Mouse (Mus musculus) olfactory bulb, adult 2 months (tissue): Measurements from ENCODE around the gene Zswim1. TPM values are rescaled to one million over a fixed set of nuclear protein-coding genes. Genes with fewer than 3 reads are reported as not detected.
"Not testable (repeated sequence)": the region's sequence is repeated elsewhere in the genome, so short reads cannot be mapped to it uniquely, and the experiment has no call there.

Experiments used
- H3K27ac ChIP-seq: fragments of 200-500 bp; 2 replicates; pipeline ENCODE4 v1.5.1; 2012; ENCODE audit warnings: low read depth, low read length; ENCODE audit not compliant: insufficient read depth
- H3K4me1 ChIP-seq: fragments of 200-500 bp; 2 replicates; pipeline ENCODE4 v1.6.1; 2012; ENCODE audit warnings: low read length; ENCODE audit not compliant: control insufficient read depth, insufficient read depth
- H3K4me3 ChIP-seq: fragments of 200-500 bp; 2 replicates; pipeline ENCODE4 v1.5.1; 2012; ENCODE audit warnings: mild to moderate bottlenecking, low read depth, low read length, moderate library complexity; ENCODE audit not compliant: insufficient read depth
- CTCF ChIP-seq: fragments of 200-500 bp; IDR thresholded peaks from 2 replicates; pipeline ENCODE4 v1.5.1; 2012; ENCODE audit warnings: low read depth, mild to moderate bottlenecking, low read length, moderate library complexity; ENCODE audit not compliant: insufficient read depth
- POLR2A ChIP-seq: fragments of 200-500 bp; IDR thresholded peaks from 2 replicates; pipeline ENCODE4 v1.6.1; 2012; ENCODE audit warnings: mild to moderate bottlenecking, low read depth, low read length, moderate library complexity; ENCODE audit not compliant: insufficient read depth
- WGBS: fragments of 180-500 bp; shearing (Covaris S2); methylation state at CpG from one replicate; pipeline ENCODE4 v1.1.7; 2018; 5-methylcytosine and 5-hydroxymethylcytosine counted together
- polyA plus RNA-seq: library from polyadenylated mRNA; stranded (reverse); fragments of >200 nt; gene quantifications from 2 replicates; pipeline ENCODE4 v1.2.4, GENCODE M21; 2012; ENCODE audit warnings: low replicate concordance; ENCODE audit not compliant: missing spikeins, insufficient read depth, insufficient read length

Zswim1 gene
- polyA plus RNA-seq, 1 experiment: not detected

DNA sequence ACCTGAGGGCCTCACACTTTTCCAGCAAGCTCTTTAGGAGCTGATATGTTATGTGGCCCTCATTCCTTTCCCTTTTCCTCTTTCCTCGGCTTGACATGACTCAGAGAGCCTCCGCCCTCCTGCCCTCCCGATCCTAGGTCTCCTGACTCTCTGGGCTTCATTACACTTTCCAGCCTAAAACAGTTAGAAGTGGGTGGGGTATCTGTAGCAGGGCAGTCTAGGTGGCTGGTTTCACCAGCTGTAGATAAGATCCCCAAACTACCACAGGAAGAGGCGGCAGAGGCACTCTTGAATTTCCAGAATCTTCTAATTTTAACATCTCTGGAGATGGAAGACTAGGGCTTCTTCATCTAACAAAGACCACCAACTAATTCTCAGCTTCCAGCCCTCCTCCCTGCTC, 42.1 kb downstream of the Zswim1 start:
- Histone ChIP-seq H3K4me1 (peaks cover 4% of the 10 kb centered on the region; the same call in 1 of the 2 replicates), H3K4me3 (no peak overlapping the region), H3K27ac (no peak overlapping the region)
- TF ChIP-seq CTCF (no peak), POLR2A (no peak)
- WGBS: 73% methylated on average over 4 of the region's 4 CpGs

DNA sequence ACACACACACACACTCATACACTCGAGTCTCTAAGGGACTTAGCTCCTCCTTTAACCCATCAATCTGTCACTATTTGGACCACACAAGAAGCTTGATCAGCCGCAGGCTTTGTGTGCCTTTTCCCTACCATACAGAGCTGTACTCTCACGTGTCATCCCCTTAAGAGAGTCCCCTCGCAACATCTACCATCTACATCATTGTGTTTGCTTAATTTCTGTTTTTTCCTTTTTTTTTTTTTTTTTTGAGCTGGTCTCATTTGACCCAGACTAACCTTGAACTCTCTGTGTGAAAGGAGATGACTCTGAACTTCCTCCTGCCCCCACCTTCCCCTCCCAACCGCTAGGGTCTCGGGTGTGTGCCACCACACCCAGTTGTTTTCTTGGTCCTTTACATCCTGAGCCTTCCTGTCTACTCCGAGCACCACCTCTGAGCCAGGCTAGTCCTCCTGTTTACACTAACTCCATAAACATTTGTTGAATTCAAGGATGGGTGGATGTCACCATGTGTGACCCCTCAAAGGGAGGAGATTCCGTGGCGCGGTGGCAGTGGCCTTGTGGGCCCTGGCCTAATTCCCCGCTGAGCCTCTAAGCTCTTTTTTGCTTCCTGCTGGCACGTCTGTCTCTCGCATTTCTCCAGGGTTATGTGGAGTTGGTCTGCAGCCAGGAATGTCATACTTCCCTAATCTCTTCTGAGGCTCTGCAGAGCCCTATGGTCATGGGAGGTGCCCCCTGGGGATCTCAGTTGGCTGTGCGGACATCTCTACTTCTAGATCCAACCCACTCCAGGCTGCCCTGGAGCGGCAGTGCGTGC, 44.5 kb downstream of the Zswim1 start:
- 63% methylated on average over 16 of the region's 16 CpGs for WGBS
- TF ChIP-seq CTCF (no peak), POLR2A (no peak)
- Histone ChIP-seq H3K4me3 (no peak overlapping the region), H3K27ac (no peak overlapping the region), H3K4me1 (peaks cover 4% of the 10 kb centered on the region; the same call in 1 of the 2 replicates)

DNA sequence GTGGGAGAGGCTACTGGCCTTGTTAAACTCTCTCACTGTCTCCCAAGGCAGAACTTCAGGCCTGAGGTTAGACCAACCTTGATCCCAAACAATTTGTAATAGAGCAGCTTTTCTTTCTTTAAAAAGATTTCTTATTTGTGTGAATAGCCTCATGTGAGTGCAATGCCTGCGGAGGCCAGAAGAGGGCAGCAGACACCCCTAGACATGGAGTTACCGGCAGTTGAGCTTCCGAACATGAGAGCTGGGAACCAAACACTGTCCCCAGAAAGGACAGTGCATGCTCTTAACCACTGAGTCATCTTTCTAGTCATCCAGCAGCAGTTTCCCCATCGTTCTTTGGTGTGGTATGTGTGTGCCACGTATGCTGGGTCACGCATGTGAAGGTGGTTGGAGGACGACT, 45.1 kb downstream of the Zswim1 start:
- H3K27ac ChIP-seq: no peak overlapping the region
- TF ChIP-seq POLR2A: no peak
- TF ChIP-seq CTCF: peak; percentile 49; the same call in 1 of the 2 replicates
- 92% methylated on average over 7 of the region's 7 CpGs for WGBS
- H3K4me1 ChIP-seq: no peaks in the 10 kb centered on the region
- no peak overlapping the region for H3K4me3 ChIP-seq

DNA sequence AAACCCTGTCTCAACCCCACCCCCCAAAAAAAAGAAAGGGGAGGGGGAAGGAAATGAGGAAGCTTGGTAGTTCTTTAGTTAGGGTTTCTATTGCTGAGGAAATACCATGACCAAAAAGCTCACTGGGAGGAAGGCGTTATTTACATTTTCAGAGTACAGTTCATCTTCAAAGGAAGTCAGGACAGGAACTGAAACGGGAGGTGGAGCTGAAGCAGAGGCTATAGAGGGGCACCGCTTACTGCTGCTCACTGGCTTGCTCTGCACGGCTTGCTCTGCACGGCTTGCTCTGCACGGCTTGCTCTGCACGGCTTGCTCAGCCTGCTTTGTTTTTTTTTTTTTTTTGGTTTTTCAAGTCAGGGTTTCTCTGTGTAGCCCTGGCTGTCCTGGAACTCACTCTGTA, 46.0 kb downstream of the Zswim1 start:
- Histone ChIP-seq H3K27ac (no peak overlapping the region), H3K4me3 (no peak overlapping the region), H3K4me1 (no peaks in the 10 kb centered on the region)
- no peak for TF ChIP-seq POLR2A
- TF ChIP-seq CTCF: no peak
- WGBS: 82% methylated on average over 7 of the region's 7 CpGs

DNA sequence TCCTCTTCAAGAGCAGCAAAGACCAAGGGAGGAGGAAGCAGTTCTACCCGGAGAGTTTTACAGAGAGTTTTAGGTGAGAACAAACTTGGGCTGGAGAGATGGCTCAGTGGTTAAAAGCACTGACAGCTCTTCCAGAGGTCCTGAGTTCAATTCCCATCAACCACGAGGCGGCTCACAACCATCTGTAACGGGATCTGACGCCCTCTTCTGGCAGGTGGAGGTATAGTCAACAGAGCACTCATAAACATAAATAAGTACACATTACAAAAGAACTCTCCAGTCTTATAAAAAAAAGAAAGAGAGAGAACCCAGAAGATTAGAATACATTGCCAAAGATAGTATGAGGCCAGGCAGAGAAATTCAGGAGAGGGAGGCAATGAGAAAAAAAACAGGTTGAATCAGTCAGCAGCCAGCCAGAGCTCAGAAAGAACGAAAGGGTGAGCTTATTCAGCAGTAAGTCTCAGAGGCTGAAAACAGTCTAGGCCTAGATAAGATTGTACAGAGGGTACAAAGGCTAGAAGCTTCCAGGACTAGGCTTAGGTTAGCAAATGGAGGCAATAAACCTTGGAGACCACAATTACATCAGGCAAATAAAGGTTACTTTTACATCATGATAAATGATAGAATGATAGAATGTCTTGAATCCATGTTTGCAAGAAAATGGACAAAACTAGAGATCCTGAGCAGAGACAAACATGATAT, 49.3 kb downstream of the Zswim1 start:
- Histone ChIP-seq H3K4me1 (no peaks in the 10 kb centered on the region), H3K27ac (no peak overlapping the region), H3K4me3 (no peak overlapping the region)
- no peak for TF ChIP-seq POLR2A
- no peak for TF ChIP-seq CTCF
- 47% methylated on average over 6 of the region's 6 CpGs for WGBS

DNA sequence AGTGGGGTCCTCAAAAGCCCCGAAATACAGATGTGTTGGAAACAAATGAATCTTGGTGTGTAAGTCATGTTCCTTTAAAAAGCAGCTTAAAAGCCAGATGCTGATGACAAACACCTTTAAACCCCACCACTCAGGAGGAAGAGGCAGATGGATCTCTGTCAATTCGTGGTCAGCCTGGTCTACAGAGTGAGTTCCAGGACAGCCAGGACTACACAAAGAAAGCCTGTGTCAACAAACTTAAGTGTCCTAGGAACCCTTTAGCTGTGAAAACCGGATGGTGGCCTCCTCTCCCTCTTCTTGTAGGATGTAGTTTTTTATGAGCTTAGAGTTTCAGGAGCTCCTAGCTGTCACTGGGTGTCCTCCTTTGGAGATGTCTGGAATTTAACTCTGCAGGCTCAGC, 51.1 kb downstream of the Zswim1 start:
- 70% methylated on average over 3 of the region's 3 CpGs for WGBS
- peaks cover 5% of the 10 kb centered on the region for H3K4me1 ChIP-seq
- no peak overlapping the region for H3K4me3 ChIP-seq
- no peak for TF ChIP-seq POLR2A
- H3K27ac ChIP-seq: no peak overlapping the region

DNA sequence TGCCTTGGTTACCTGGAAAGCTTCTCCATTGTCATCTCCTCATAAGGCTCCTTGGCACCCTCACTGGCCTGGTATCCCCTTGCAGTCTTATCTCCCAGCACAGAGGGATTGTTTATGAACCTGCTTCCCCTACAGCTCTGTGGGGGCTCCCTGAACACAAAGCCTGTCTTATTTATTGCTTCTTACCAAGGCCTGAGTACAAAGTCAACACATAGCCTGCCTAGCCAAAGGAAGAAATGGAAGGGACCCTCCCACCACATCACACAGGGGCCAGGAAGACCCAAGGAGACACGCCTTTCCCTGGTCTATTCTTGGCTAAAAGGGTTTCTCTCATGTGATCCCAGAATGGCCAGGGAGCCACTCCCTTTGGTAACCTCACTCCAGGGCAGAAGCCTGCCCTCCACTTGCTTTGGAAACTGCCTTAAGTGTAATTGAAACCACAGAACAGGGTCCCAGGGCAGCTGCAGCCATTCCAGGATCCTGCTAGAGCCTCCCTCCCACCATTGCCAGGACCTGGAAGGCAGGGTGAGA, 51.8 kb downstream of the Zswim1 start:
- Histone ChIP-seq H3K4me1 (peaks cover 8% of the 10 kb centered on the region), H3K4me3 (no peak overlapping the region), H3K27ac (no peak overlapping the region)
- TF ChIP-seq POLR2A (no peak), CTCF (no peak)
- whole genome bisulfite sequencing: 50% methylated on average over 1 of the region's 1 CpGs

DNA sequence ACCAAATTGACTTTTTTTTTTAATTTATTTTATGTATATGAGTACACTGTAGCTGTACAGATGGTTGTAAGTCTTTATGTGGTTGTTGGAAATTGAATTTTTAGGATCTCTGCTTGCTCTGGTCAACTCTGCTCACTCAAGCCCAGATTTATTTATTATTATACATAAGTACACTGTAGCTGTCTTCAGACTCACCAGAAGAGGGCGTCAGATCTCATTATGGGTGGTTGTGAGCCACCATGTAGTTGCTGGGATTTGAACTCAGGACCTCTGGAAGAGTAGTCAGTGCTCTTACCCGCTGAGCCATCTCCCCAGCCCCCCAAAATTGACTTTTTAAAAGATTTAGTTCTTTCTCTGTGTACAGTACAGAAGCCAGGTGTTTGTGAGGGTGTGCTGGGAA, 53.2 kb downstream of the Zswim1 start:
- not testable (repeated sequence) for H3K27ac ChIP-seq, H3K4me3 ChIP-seq, H3K4me1 ChIP-seq
- 40% methylated on average over 2 of the region's 2 CpGs for WGBS

Other genes starting within 250 kb of the Zswim1 start
- not detected in 2 replicates for gene Spint3, start 249.2 kb upstream of the Zswim1 start, polyA plus RNA-seq
- not detected in 2 replicates for gene Wfdc6a, start 237.2 kb upstream of the Zswim1 start, polyA plus RNA-seq
- not detected in 2 replicates for gene Eppin, start 229.1 kb upstream of the Zswim1 start, polyA plus RNA-seq
- gene Wfdc6b, start 209.2 kb upstream of the Zswim1 start, polyA plus RNA-seq: not detected in 2 replicates
- gene Wfdc8, start 209.1 kb upstream of the Zswim1 start, polyA plus RNA-seq: not detected in 2 replicates
- not detected in 2 replicates for gene Wfdc16, start 183.9 kb upstream of the Zswim1 start, polyA plus RNA-seq
- gene Wfdc10, start 166.6 kb upstream of the Zswim1 start, polyA plus RNA-seq: not detected in 2 replicates
- not detected in 2 replicates for gene Wfdc9, start 166.1 kb upstream of the Zswim1 start, polyA plus RNA-seq
- not detected in 2 replicates for gene Wfdc11, start 148.6 kb upstream of the Zswim1 start, polyA plus RNA-seq
- gene Wfdc13, start 137.6 kb upstream of the Zswim1 start, polyA plus RNA-seq: not detected in 2 replicates
- gene Spint4, start 124.2 kb upstream of the Zswim1 start, polyA plus RNA-seq: not detected in 2 replicates
- not detected in 2 replicates for gene Spint5, start 107.4 kb upstream of the Zswim1 start, polyA plus RNA-seq
- gene Wfdc3, start 76.8 kb upstream of the Zswim1 start, polyA plus RNA-seq: not detected in 2 replicates
- not detected in 2 replicates for gene Dnttip1, start 76.7 kb upstream of the Zswim1 start, polyA plus RNA-seq
- gene Ube2c, start 52.8 kb upstream of the Zswim1 start, polyA plus RNA-seq: not detected in 2 replicates
- gene Tnnc2, start 42.7 kb upstream of the Zswim1 start, polyA plus RNA-seq: not detected in 2 replicates
- not detected in 2 replicates for gene Snx21, start 36.9 kb upstream of the Zswim1 start, polyA plus RNA-seq
- not detected in 2 replicates for gene Acot8, start 17.8 kb upstream of the Zswim1 start, polyA plus RNA-seq
- gene Zswim3, start 17.6 kb upstream of the Zswim1 start, polyA plus RNA-seq: not detected in 2 replicates
- gene Spata25, start 5.9 kb downstream of the Zswim1 start, polyA plus RNA-seq: not detected in 2 replicates
- gene Ctsa, start 10.2 kb downstream of the Zswim1 start, polyA plus RNA-seq: not detected in 2 replicates
- gene Neurl2, start 10.8 kb downstream of the Zswim1 start, polyA plus RNA-seq: not detected in 2 replicates
- not detected in 2 replicates for gene Pltp, start 35.0 kb downstream of the Zswim1 start, polyA plus RNA-seq
- gene Pcif1, start 56.6 kb downstream of the Zswim1 start, polyA plus RNA-seq: not detected in 2 replicates
- not detected in 2 replicates for gene Zfp335, start 89.1 kb downstream of the Zswim1 start, polyA plus RNA-seq
- gene Mmp9, start 118.1 kb downstream of the Zswim1 start, polyA plus RNA-seq: not detected in 2 replicates
- not detected in 2 replicates for gene Slc12a5, start 138.1 kb downstream of the Zswim1 start, polyA plus RNA-seq
- not detected in 2 replicates for gene Ncoa5, start 212.2 kb downstream of the Zswim1 start, polyA plus RNA-seq
- gene Cd40, start 232.9 kb downstream of the Zswim1 start, polyA plus RNA-seq: not detected in 2 replicates